Mouse (Mus musculus) testis, adult 2 months (tissue): ENCODE data around the gene Paxbp1.

Source experiments
- CTCF ChIP-seq: fragments of 200-500 bp; IDR thresholded peaks from 2 replicates; pipeline ENCODE4 v1.5.1; 2012; ENCODE audit warnings: low read depth, mild to moderate bottlenecking, inconsistent platforms, low read length, moderate library complexity; ENCODE audit not compliant: control insufficient read depth, insufficient read depth, insufficient replicate concordance
- POLR2A ChIP-seq: fragments of 200-500 bp; IDR thresholded peaks from 2 replicates; pipeline ENCODE4 v1.6.1; 2012; ENCODE audit warnings: low read depth, mild to moderate bottlenecking, inconsistent platforms, low read length, moderate library complexity; ENCODE audit not compliant: control insufficient read depth

GRCm38 (mm10) chr16:91053599-91053998 lies 9.3 kb upstream of the Paxbp1 start:
- TF ChIP-seq CTCF, result no peak
- no peak for TF ChIP-seq POLR2A
